Mouse (Mus musculus): ENCODE results near the gene Lrrc17. TPM values are rescaled to one million over a fixed set of nuclear protein-coding genes. Genes with fewer than 3 reads are reported as not detected.

Lrrc17 gene
- total and polyA plus RNA-seq, 3 experiments: 0.16 TPM; not detected in 2

- DNase-seq (ENCODE audit: low spot score) (no peak), ATAC-seq (ENCODE audit: extremely low read depth, insufficient number of reproducible peaks, low FRiP score, poor library complexity, severe bottlenecking) (no peak)
- H3K4me1 ChIP-seq (ENCODE audit: insufficient read depth, low read depth, low read length): no peaks in the 10 kb centered on the region
- no peaks in the 10 kb centered on the region for H3K36me3 ChIP-seq (replicated peaks)
- TF ChIP-seq GATA1 (IDR thresholded peaks at IDR 0.05; ENCODE audit: borderline replicate concordance, low read length) (no peak), POLR2AphosphoS5 (IDR thresholded peaks at IDR 0.05; ENCODE audit: insufficient replicate concordance, low read depth, low read length) (no peak), TAL1 (conservative IDR thresholded peaks at IDR 0.05; ENCODE audit: low read depth, low read length) (no peak), CTCF (IDR thresholded peaks at IDR 0.05; ENCODE audit: low read depth, low read length) (no peak), GATA2 (IDR thresholded peaks at IDR 0.05; ENCODE audit: borderline replicate concordance, low read depth, low read length) (no peak)
- H3K9me3 ChIP-seq (replicated peaks): no peaks in the 10 kb centered on the region
- no peaks in the 10 kb centered on the region; the same call in 1 of the 2 replicates for H3K27me3 ChIP-seq (ENCODE audit: insufficient read depth, low read length)
- H3K4me3 ChIP-seq (ENCODE audit: low read depth, low read length): no peak overlapping the region
Measured at GRCm38 (mm10) chr5:21545227-21545626, 1.9 kb downstream of the Lrrc17 start.

GRCm38 (mm10) chr5:21545786-21546185 lies 2.4 kb downstream of the Lrrc17 start:
- H3K36me3 ChIP-seq (replicated peaks): no peaks in the 10 kb centered on the region
- TF ChIP-seq POLR2AphosphoS5 (IDR thresholded peaks at IDR 0.05; ENCODE audit: insufficient replicate concordance, low read depth, low read length) (no peak), CTCF (IDR thresholded peaks at IDR 0.05; ENCODE audit: low read depth, low read length) (no peak), GATA2 (IDR thresholded peaks at IDR 0.05; ENCODE audit: borderline replicate concordance, low read depth, low read length) (no peak), GATA1 (IDR thresholded peaks at IDR 0.05; ENCODE audit: borderline replicate concordance, low read length) (no peak), TAL1 (conservative IDR thresholded peaks at IDR 0.05; ENCODE audit: low read depth, low read length) (no peak)
- H3K4me1 ChIP-seq (ENCODE audit: insufficient read depth, low read depth, low read length): no peaks in the 10 kb centered on the region
- H3K9me3 ChIP-seq (replicated peaks): no peaks in the 10 kb centered on the region
- no peaks in the 10 kb centered on the region; the same call in 1 of the 2 replicates for H3K27me3 ChIP-seq (ENCODE audit: insufficient read depth, low read length)
- no peak for DNase-seq (ENCODE audit: low spot score)
- no peak overlapping the region for H3K4me3 ChIP-seq (ENCODE audit: low read depth, low read length)
- no peak for ATAC-seq (ENCODE audit: extremely low read depth, insufficient number of reproducible peaks, low FRiP score, poor library complexity, severe bottlenecking)

GRCm38 (mm10) chr5:21547005-21547404 lies 3.6 kb downstream of the Lrrc17 start:
- no peaks in the 10 kb centered on the region for H3K36me3 ChIP-seq (replicated peaks)
- no peak overlapping the region for H3K4me3 ChIP-seq (ENCODE audit: low read depth, low read length)
- ATAC-seq (ENCODE audit: extremely low read depth, insufficient number of reproducible peaks, low FRiP score, poor library complexity, severe bottlenecking): no peak
- H3K27me3 ChIP-seq (ENCODE audit: insufficient read depth, low read length): peaks cover 4% of the 10 kb centered on the region; the same call in 1 of the 2 replicates
- H3K4me1 ChIP-seq (ENCODE audit: insufficient read depth, low read depth, low read length): no peaks in the 10 kb centered on the region
- DNase-seq (ENCODE audit: low spot score): no peak
- TF ChIP-seq CTCF (IDR thresholded peaks at IDR 0.05; ENCODE audit: low read depth, low read length) (no peak), GATA2 (IDR thresholded peaks at IDR 0.05; ENCODE audit: borderline replicate concordance, low read depth, low read length) (no peak), GATA1 (IDR thresholded peaks at IDR 0.05; ENCODE audit: borderline replicate concordance, low read length) (no peak), TAL1 (conservative IDR thresholded peaks at IDR 0.05; ENCODE audit: low read depth, low read length) (no peak), POLR2AphosphoS5 (IDR thresholded peaks at IDR 0.05; ENCODE audit: insufficient replicate concordance, low read depth, low read length) (no peak)
- H3K9me3 ChIP-seq (replicated peaks): no peaks in the 10 kb centered on the region

- Histone ChIP-seq H3K27me3 (ENCODE audit: insufficient read depth, low read length) (peaks cover 7% of the 10 kb centered on the region; the same call in 1 of the 2 replicates), H3K36me3 (replicated peaks) (no peaks in the 10 kb centered on the region), H3K4me3 (ENCODE audit: low read depth, low read length) (no peak overlapping the region), H3K4me1 (ENCODE audit: insufficient read depth, low read depth, low read length) (no peaks in the 10 kb centered on the region), H3K9me3 (replicated peaks) (no peaks in the 10 kb centered on the region)
- ATAC-seq (ENCODE audit: extremely low read depth, insufficient number of reproducible peaks, low FRiP score, poor library complexity, severe bottlenecking) (no peak), DNase-seq (ENCODE audit: low spot score) (no peak)
- TF ChIP-seq GATA1 (IDR thresholded peaks at IDR 0.05; ENCODE audit: borderline replicate concordance, low read length) (no peak), CTCF (IDR thresholded peaks at IDR 0.05; ENCODE audit: low read depth, low read length) (no peak), TAL1 (conservative IDR thresholded peaks at IDR 0.05; ENCODE audit: low read depth, low read length) (no peak), GATA2 (IDR thresholded peaks at IDR 0.05; ENCODE audit: borderline replicate concordance, low read depth, low read length) (no peak)
Measured at GRCm38 (mm10) chr5:21553685-21554084, 10.3 kb downstream of the Lrrc17 start.

GRCm38 (mm10) chr5:21554732-21555131 lies 11.4 kb downstream of the Lrrc17 start:
- no peak overlapping the region for H3K4me3 ChIP-seq (ENCODE audit: low read depth, low read length)
- H3K36me3 ChIP-seq (replicated peaks): no peaks in the 10 kb centered on the region
- no peaks in the 10 kb centered on the region for H3K4me1 ChIP-seq (ENCODE audit: insufficient read depth, low read depth, low read length)
- TF ChIP-seq CTCF (IDR thresholded peaks at IDR 0.05; ENCODE audit: low read depth, low read length) (no peak), POLR2AphosphoS5 (IDR thresholded peaks at IDR 0.05; ENCODE audit: insufficient replicate concordance, low read depth, low read length) (no peak), GATA2 (IDR thresholded peaks at IDR 0.05; ENCODE audit: borderline replicate concordance, low read depth, low read length) (no peak), GATA1 (IDR thresholded peaks at IDR 0.05; ENCODE audit: borderline replicate concordance, low read length) (no peak), TAL1 (conservative IDR thresholded peaks at IDR 0.05; ENCODE audit: low read depth, low read length) (no peak)
- DNase-seq (ENCODE audit: low spot score) (no peak), ATAC-seq (ENCODE audit: extremely low read depth, insufficient number of reproducible peaks, low FRiP score, poor library complexity, severe bottlenecking) (no peak)
- no peaks in the 10 kb centered on the region for H3K9me3 ChIP-seq (replicated peaks)
- H3K27me3 ChIP-seq (ENCODE audit: insufficient read depth, low read length): peaks cover 7% of the 10 kb centered on the region; the same call in 1 of the 2 replicates

- Histone ChIP-seq H3K9me3 (replicated peaks) (no peaks in the 10 kb centered on the region), H3K36me3 (replicated peaks) (no peaks in the 10 kb centered on the region), H3K27me3 (ENCODE audit: insufficient read depth, low read length) (peaks cover 12% of the 10 kb centered on the region), H3K4me1 (ENCODE audit: insufficient read depth, low read depth, low read length) (no peaks in the 10 kb centered on the region), H3K4me3 (ENCODE audit: low read depth, low read length) (no peak overlapping the region)
- no peak for TF ChIP-seq TAL1 (conservative IDR thresholded peaks at IDR 0.05; ENCODE audit: low read depth, low read length)
- no peak for TF ChIP-seq GATA2 (IDR thresholded peaks at IDR 0.05; ENCODE audit: borderline replicate concordance, low read depth, low read length)
- TF ChIP-seq CTCF (IDR thresholded peaks at IDR 0.05; ENCODE audit: low read depth, low read length): no peak
- TF ChIP-seq POLR2AphosphoS5 (IDR thresholded peaks at IDR 0.05; ENCODE audit: insufficient replicate concordance, low read depth, low read length): no peak
- no peak for TF ChIP-seq GATA1 (IDR thresholded peaks at IDR 0.05; ENCODE audit: borderline replicate concordance, low read length)
- ATAC-seq (ENCODE audit: extremely low read depth, insufficient number of reproducible peaks, low FRiP score, poor library complexity, severe bottlenecking) (no peak), DNase-seq (ENCODE audit: low spot score) (no peak)
Measured at GRCm38 (mm10) chr5:21556502-21556901, 13.1 kb downstream of the Lrrc17 start.

Measured in G1E (cell line).